Mouse (Mus musculus) adrenal gland, adult 8-10 months (tissue): ENCODE measurements around the gene Pak1ip1. TPM values are rescaled to one million over a fixed set of nuclear protein-coding genes. Genes with fewer than 3 reads are reported as not detected.

Experiments
- DNase-seq: peaks from one replicate; pipeline ENCODE4 v3.0.0; 2022
- total RNA-seq, 4 experiments: library from RNA; stranded (reverse); gene quantifications; 2 replicates each; pipeline ENCODE4 v1.2.4; 2022

The Pak1ip1 gene
- total RNA-seq, 4 experiments from 2014 or later = 55.7 to 64.6 (median 57.4) TPM

GRCm38 (mm10) chr13:41008271-41008670 is 7.4 kb downstream of the Pak1ip1 start:
- no peak for DNase-seq

DNA sequence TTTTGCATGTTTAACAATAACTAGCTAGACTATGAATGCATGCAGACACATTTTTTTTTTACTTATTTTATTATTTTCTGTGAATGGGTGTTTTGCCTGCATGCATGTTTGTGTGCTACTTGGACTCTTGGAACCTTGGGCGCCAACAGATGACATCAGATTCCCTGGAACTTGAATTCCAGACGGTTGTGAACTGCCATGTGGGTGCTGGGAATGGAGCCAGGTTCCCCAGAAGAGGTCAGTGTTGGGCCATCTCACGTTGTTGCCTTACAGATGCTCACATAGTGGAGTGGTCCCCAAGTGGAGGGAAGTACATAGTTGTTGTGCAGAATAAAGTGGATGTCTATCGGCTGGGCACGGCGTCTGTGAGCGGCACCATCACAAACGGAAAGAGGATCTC is 8.1 kb downstream of the Pak1ip1 start:
- no peak for DNase-seq

- DNase-seq = peak; percentile 95
Observed at GRCm38 (mm10) chr13:41015829-41016634, 15.2 kb downstream of the Pak1ip1 start, which contains the start of gene Tmem14c. Gene Tmem14c, plus strand, starts transcription at chr13:41016292.

DNA sequence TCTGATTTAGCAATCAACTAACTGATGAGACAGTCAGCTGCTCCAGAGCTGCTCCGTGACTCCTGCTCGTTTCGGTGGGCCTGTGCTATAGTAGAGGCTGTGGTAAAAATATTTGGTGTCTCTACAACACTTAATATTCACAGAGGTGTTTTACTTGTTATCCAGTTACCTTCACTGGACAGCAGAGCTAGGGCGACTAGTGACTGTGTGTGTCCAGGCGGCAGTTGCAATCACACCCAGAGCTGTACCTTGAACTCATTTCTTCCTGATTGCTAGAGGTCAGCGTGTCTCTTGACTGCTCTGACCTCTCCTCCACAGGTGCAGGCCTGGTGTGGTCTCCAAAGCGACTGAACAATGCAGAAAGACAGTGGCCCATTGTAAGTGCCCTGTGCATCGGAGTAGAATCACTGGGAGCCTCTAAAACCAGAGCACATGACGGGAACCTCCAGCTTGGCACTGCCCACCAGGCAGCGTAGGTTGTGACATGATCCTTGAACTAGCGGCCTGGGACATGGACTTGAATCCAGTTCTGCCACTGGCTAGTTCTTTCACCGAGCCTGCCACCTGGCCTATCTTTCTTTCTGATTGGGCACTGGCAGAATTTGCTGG is 16.1 kb downstream of the Pak1ip1 start:
- DNase-seq = peak; percentile 26

DNA sequence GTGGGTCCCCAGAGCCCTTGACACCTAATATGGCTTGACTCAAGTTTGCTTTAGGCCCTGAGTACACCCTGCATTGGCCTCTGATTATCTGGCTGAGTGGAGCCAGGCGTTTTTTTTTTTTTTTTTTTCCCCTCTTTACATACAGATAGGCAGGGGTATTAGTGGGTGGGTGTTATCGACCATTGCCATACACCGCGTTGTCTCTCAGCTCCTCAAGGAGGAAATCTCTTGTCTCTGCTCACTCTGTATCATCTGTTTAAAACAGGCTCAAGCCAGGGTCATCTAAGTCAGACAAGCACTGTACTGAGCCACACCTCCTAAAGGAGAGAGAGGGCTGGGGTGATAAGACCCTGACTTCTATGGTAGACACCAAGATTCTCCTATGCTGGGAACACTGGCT is 17.0 kb downstream of the Pak1ip1 start:
- no peak for DNase-seq

- DNase-seq = no peak
Observed at GRCm38 (mm10) chr13:41018236-41018635, 17.4 kb downstream of the Pak1ip1 start.

- DNase-seq = no peak
Observed at GRCm38 (mm10) chr13:41018756-41019591, 18.2 kb downstream of the Pak1ip1 start.

GRCm38 (mm10) chr13:41020494-41020893 is 19.7 kb downstream of the Pak1ip1 start:
- no peak for DNase-seq

DNA sequence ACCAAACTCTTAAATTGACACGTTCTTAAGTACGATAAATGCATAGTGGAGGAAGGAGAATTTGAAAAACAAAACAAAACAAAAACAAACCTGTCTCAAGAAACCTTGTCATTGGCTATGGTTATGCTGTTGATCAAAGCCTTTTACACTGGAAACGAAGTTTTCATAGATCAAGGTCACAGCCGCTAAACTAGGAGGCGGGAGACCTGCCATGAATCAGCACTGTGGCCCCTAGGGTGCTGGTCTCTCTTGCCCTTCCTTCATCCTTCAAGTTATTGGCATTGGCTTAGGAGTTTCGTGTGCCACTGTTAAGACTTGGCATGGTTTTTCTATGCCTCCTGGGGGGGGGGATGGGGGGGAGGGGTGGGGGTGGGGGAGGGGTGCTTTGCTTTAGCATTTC is 20.8 kb downstream of the Pak1ip1 start:
- DNase-seq = no peak

DNA sequence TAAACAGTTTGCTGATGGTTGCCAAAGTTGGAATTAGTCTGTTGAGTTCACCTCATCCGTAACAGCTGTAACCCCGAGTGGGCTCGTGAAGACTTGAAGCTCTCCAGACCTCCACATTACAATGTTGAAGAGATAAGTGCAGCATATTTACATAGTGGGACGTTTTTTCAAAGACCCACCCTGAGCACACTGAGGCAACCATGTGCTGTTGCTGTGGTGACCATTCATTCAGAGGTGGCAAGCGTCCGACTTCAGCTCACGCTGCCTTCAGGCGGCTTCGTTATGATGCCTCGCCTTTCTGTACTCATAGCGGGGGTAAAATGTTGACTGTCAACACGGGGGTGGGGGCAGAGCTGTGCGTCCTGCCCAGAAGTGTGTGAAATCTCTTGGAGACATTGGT is 21.3 kb downstream of the Pak1ip1 start:
- no peak for DNase-seq

DNA sequence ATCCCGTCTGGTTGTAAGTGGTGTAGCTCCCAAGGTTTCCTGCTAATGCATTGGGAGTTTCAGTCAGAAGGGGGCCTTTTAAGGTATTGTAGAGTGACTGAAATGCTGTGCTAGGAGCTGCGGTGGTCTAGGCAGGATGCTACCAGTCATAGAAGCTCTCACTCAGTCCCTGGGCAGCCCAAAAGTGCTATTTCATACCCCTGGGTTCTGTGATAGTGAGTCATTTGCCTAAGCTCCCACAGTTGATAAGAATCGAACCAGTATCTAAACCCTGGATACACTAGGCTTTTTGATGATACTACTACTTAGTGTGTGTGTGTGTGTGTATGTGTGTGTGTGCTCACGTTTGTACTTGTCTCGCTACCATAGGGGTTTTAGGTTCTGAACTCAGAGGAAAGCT is 29.3 kb downstream of the Pak1ip1 start:
- DNase-seq = no peak

GRCm38 (mm10) chr13:41042511-41042910 is 41.7 kb downstream of the Pak1ip1 start:
- DNase-seq = no peak

DNA sequence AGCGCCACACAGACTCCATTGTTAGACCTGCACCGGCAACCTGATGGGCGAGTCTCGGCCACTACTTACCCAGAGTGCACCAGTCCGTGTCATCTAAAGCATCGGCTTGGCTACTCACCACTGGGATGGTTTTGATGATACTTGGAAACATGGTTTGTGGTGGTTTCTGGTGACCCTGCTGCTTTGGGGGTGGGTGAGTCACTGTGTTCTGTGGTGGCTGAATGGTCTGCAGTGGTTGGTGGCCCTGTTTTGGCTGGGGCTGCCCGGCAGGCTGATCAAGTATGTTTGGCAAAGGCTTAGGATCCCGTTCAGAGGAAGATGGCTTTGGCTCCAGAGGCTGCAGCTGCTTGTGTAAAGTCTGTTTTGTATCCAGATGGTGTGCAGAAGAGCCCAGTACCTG is 45.1 kb downstream of the Pak1ip1 start:
- no peak for DNase-seq

GRCm38 (mm10) chr13:41047280-41047679 is 46.5 kb downstream of the Pak1ip1 start:
- no peak for DNase-seq

DNA sequence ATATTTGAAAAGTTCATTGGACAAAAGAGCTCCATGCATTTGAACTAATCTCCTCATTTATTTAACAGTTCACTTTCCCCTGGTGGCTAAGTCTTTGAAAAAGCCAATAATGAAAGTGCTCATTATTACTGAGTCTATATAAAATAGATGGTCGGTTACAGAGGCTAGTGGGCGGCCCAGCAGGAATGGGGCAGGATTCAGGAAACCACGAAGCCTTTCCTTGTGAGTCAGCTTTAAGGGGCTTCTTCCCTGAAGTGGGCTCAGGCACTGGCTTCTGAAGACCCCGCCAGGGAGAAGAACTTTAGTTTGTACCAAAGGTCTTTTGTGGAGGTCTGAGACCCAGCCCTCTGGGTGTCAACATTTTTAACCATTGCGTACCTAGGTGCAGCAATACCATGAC is 51.1 kb downstream of the Pak1ip1 start:
- DNase-seq = no peak

Other genes starting within 250 kb of the Pak1ip1 start
- gene Gcnt2, start 141.3 kb upstream of the Pak1ip1 start, total RNA-seq = 1 to 10 TPM; 4.8 to 9.1 (median 7.1) TPM
- gene Tmem14c, start 15.3 kb downstream of the Pak1ip1 start, total RNA-seq = 100 to 1,000 TPM; 108 to 169 (median 133) TPM
- under 1 TPM in 2 of 4 experiments, not detected in 2; 0.09 to 0.22 TPM for gene Mak, start 78.7 kb downstream of the Pak1ip1 start, total RNA-seq
- gene Gcm2, start 110.0 kb downstream of the Pak1ip1 start, total RNA-seq = not detected
- gene Sycp2l, start 113.3 kb downstream of the Pak1ip1 start, total RNA-seq = not detected
- under 1 TPM; 0.49 to 0.78 (median 0.52) TPM for gene Elovl2, start 219.4 kb downstream of the Pak1ip1 start, total RNA-seq
- gene Smim13, start 248.8 kb downstream of the Pak1ip1 start, total RNA-seq = 10 to 100 TPM in 3 of 4 experiments, 1 to 10 TPM in 1; 10.0 to 12.2 (median 10.4) TPM